Mouse (Mus musculus) heart, embryonic 10.5 days (tissue): ENCODE data around the gene Tnr. TPM values are rescaled to one million over a fixed set of nuclear protein-coding genes. Genes with fewer than 3 reads are reported as not detected.

Experiments used
- DNase-seq: peaks from one replicate; pipeline ENCODE4 v3.0.0-alpha.2; 2017; ENCODE audit warnings: low spot score
- H3K27ac ChIP-seq: fragments of 300-500 bp; sonication (generic); 2 replicates; pipeline ENCODE4 v1.5.1; 2016; ENCODE audit warnings: mild to moderate bottlenecking
- H3K27me3 ChIP-seq: fragments of 300-500 bp; sonication (generic); 2 replicates; pipeline ENCODE4 v1.6.1; 2016; ENCODE audit warnings: mild to moderate bottlenecking; ENCODE audit not compliant: poor library complexity, insufficient read depth, severe bottlenecking
- H3K36me3 ChIP-seq: fragments of 300-500 bp; sonication (generic); 2 replicates; pipeline ENCODE4 v1.6.1; 2016; ENCODE audit warnings: mild to moderate bottlenecking, moderate library complexity
- H3K4me1 ChIP-seq: fragments of 300-500 bp; sonication (generic); 2 replicates; pipeline ENCODE4 v1.6.1; 2016; ENCODE audit warnings: mild to moderate bottlenecking
- H3K4me3 ChIP-seq: fragments of 300-500 bp; sonication (generic); 2 replicates; pipeline ENCODE4 v1.5.1; 2016; ENCODE audit warnings: mild to moderate bottlenecking, moderate library complexity
- H3K9me3 ChIP-seq: fragments of 300-500 bp; sonication (generic); 2 replicates; pipeline ENCODE4 v1.6.1; 2016; ENCODE audit warnings: mild to moderate bottlenecking, moderate library complexity
- WGBS: fragments of 180-500 bp; shearing (Covaris S2); methylation state at CpG from one replicate; pipeline ENCODE4 v1.1.7; 2016; 5-methylcytosine and 5-hydroxymethylcytosine counted together
- polyA plus RNA-seq: library from polyadenylated mRNA; unstranded; fragments of >200 nt; fragmentation: Nextera tagmentation; extraction: Ambion mirVana; gene quantifications from 2 replicates; pipeline ENCODE4 v1.2.1, GENCODE M21; 2016

Tnr gene
- polyA plus RNA-seq, 1 experiment from 2014 or later, result 0.04 TPM

GRCm38 (mm10) chr1:159614644-159615431 is 91.3 kb downstream of the Tnr start:
- Histone ChIP-seq H3K4me3 (no peak overlapping the region), H3K36me3 (no peaks in the 10 kb centered on the region), H3K27ac (no peak overlapping the region), H3K27me3 (no peaks in the 10 kb centered on the region), H3K4me1 (no peaks in the 10 kb centered on the region), H3K9me3 (no peaks in the 10 kb centered on the region)
- WGBS, result 63% methylated on average over 16 of the region's 16 CpGs
- DNase-seq, result no peak

DNA sequence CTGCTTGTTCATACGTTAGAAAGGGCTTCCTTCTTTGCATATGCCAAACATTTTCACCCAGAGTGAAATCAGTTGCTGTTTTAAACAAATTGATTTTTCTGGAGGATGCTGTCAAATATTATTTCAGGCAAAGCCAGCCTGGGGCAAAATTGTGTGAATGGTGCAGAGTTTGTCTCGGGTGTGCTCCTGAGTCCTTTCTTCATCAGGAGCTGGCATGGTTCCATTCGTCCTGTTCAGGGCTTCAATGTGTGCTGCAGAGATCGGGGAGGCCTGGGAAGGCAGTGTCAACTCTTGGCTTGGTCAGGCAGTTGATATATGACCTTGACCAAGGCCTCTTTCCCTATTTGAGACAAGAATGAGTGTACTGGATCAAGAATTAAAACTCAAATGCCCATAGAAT is 92.1 kb downstream of the Tnr start:
- Histone ChIP-seq H3K27me3 (no peaks in the 10 kb centered on the region), H3K4me3 (no peak overlapping the region), H3K27ac (no peak overlapping the region), H3K36me3 (no peaks in the 10 kb centered on the region), H3K4me1 (no peaks in the 10 kb centered on the region), H3K9me3 (no peaks in the 10 kb centered on the region)
- DNase-seq, result no peak
- WGBS, result 72% methylated on average over 4 of the region's 4 CpGs

- Histone ChIP-seq H3K4me3 (no peak overlapping the region), H3K27ac (no peak overlapping the region), H3K4me1 (no peaks in the 10 kb centered on the region), H3K36me3 (no peaks in the 10 kb centered on the region), H3K9me3 (no peaks in the 10 kb centered on the region), H3K27me3 (no peaks in the 10 kb centered on the region)
- 60% methylated on average over 2 of the region's 2 CpGs for WGBS
- no peak for DNase-seq
These were observed 95.6 kb downstream of the Tnr start for GRCm38 (mm10) chr1:159619205-159619604.

GRCm38 (mm10) chr1:159621321-159621720 is 97.8 kb downstream of the Tnr start:
- WGBS, result 45% methylated on average over 1 of the region's 1 CpGs

DNA sequence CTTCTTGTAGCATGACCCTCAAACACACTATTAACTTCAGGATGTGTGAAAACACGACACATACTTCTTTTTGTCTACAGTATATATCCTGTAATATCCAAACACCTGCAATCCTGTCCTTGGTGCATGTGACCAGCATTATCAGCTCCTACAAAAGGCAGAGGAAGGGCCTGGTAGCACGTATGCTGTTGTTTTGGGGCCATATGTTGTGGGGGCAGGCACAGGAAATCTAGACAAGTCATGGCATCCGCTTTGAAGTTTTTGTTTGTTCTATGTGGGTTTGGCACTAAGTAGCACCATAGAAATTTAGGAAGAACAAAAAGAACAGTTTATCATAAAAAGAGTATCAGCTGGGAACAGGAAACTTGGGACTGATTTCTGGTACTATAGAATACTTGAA is 105.5 kb downstream of the Tnr start:
- WGBS, result 76% methylated on average over 3 of the region's 3 CpGs

More at GRCm38 (mm10) chr1:159621321-159621720, 97.8 kb downstream of the Tnr start:
- Histone ChIP-seq H3K36me3 (no peaks in the 10 kb centered on the region), H3K4me1 (no peaks in the 10 kb centered on the region), H3K27ac (no peak overlapping the region), H3K4me3 (no peak overlapping the region), H3K9me3 (no peaks in the 10 kb centered on the region), H3K27me3 (no peaks in the 10 kb centered on the region)
- DNase-seq, result no peak

GRCm38 (mm10) chr1:159629822-159630589 is 106.4 kb downstream of the Tnr start:
- H3K4me3 ChIP-seq, result no peak overlapping the region
- no peak overlapping the region for H3K27ac ChIP-seq
- DNase-seq, result no peak
- H3K36me3 ChIP-seq, result no peaks in the 10 kb centered on the region
- WGBS, result 73% methylated on average over 5 of the region's 5 CpGs
- H3K9me3 ChIP-seq, result no peaks in the 10 kb centered on the region
- H3K27me3 ChIP-seq, result no peaks in the 10 kb centered on the region
- no peaks in the 10 kb centered on the region for H3K4me1 ChIP-seq

More for the DNA sequence above, 105.5 kb downstream of the Tnr start:
- H3K9me3 ChIP-seq, result no peaks in the 10 kb centered on the region
- H3K4me3 ChIP-seq, result no peak overlapping the region
- no peaks in the 10 kb centered on the region for H3K4me1 ChIP-seq
- H3K27me3 ChIP-seq, result no peaks in the 10 kb centered on the region
- H3K27ac ChIP-seq, result no peak overlapping the region
- H3K36me3 ChIP-seq, result no peaks in the 10 kb centered on the region
- no peak for DNase-seq

- H3K4me3 ChIP-seq, result no peak overlapping the region
- no peaks in the 10 kb centered on the region for H3K36me3 ChIP-seq
- H3K9me3 ChIP-seq, result no peaks in the 10 kb centered on the region
- H3K4me1 ChIP-seq, result no peaks in the 10 kb centered on the region
- no peaks in the 10 kb centered on the region for H3K27me3 ChIP-seq
- H3K27ac ChIP-seq, result no peak overlapping the region
- WGBS, result 66% methylated on average over 3 of the region's 3 CpGs
- DNase-seq, result no peak
These were observed 109.0 kb downstream of the Tnr start for GRCm38 (mm10) chr1:159632558-159632957.

DNA sequence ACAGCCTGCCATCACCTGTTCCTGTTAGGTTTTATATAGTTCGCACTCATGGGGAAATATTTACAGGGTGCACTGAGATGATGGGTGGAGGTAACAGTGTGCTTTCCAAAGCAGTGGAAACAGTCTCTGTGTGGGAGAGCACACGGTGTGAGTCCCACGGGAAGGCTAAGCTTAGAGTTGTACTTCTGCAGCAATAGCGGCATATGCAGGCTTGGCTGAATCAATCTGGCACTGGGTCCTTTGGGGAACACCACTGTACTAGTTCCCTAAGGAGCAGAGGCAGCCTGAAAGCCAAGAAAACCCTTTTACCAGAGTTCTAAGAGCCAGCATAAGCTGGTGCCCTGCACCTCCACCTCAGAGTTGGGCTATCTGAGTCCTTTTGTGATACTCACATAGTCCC is 115.8 kb downstream of the Tnr start:
- Histone ChIP-seq H3K9me3 (no peaks in the 10 kb centered on the region), H3K27ac (no peak overlapping the region), H3K27me3 (no peaks in the 10 kb centered on the region), H3K36me3 (no peaks in the 10 kb centered on the region), H3K4me3 (no peak overlapping the region), H3K4me1 (no peaks in the 10 kb centered on the region)
- DNase-seq, result no peak
- 85% methylated on average over 4 of the region's 4 CpGs for WGBS

GRCm38 (mm10) chr1:159645719-159646118 is 122.2 kb downstream of the Tnr start:
- Histone ChIP-seq H3K27ac (no peak overlapping the region), H3K36me3 (no peaks in the 10 kb centered on the region), H3K4me3 (no peak overlapping the region), H3K4me1 (no peaks in the 10 kb centered on the region), H3K27me3 (no peaks in the 10 kb centered on the region), H3K9me3 (no peaks in the 10 kb centered on the region)
- 78% methylated on average over 4 of the region's 4 CpGs for WGBS
- no peak for DNase-seq

GRCm38 (mm10) chr1:159650486-159650885 is 126.9 kb downstream of the Tnr start:
- WGBS, result 56% methylated on average over 4 of the region's 4 CpGs
- H3K36me3 ChIP-seq, result no peaks in the 10 kb centered on the region
- no peak for DNase-seq
- no peaks in the 10 kb centered on the region for H3K9me3 ChIP-seq
- no peak overlapping the region for H3K4me3 ChIP-seq
- H3K27ac ChIP-seq, result no peak overlapping the region
- H3K27me3 ChIP-seq, result no peaks in the 10 kb centered on the region
- H3K4me1 ChIP-seq, result no peaks in the 10 kb centered on the region

- Histone ChIP-seq H3K4me3 (no peak overlapping the region), H3K36me3 (no peaks in the 10 kb centered on the region), H3K27ac (no peak overlapping the region), H3K27me3 (no peaks in the 10 kb centered on the region), H3K9me3 (no peaks in the 10 kb centered on the region), H3K4me1 (no peaks in the 10 kb centered on the region)
- WGBS, result 69% methylated on average over 3 of the region's 3 CpGs
- DNase-seq, result no peak
These were observed 131.7 kb downstream of the Tnr start for GRCm38 (mm10) chr1:159655241-159655640.

DNA sequence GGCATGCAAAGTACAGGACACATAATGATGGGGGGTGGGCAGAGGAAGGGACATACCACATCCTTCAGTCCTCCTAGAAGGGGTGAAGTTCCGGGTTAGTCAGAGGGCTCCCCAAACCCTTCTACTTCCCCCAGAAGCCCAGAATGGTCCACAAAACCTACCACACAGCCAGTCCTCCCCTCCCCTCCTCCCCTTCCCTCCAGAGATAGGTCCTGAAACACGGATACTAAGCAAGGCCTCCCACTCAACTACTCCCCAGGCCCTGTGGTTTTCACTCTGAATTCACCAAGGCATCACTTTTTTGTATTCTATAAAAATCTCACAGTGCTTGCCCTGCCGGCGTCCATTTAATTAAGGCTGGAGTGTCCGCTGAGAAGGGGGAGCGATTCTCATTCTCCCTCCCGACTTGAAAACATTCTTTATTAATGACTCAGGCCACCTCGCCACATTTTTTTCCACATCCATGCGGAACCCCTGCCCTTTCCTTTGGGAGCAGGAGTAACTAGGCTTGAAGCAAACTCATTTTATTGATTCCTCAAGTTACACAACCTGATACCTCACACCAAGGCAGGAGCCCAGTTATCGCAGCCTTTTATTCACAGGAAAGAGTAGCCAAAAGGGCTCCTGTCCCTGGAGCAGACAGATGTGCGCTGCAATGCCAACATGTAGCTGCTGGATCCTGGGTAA is 134.4 kb downstream of the Tnr start:
- Histone ChIP-seq H3K4me3 (no peak overlapping the region), H3K36me3 (no peaks in the 10 kb centered on the region), H3K27me3 (no peaks in the 10 kb centered on the region), H3K27ac (no peak overlapping the region), H3K4me1 (peaks cover 8% of the 10 kb centered on the region), H3K9me3 (no peaks in the 10 kb centered on the region)
- WGBS, result 57% methylated on average over 11 of the region's 11 CpGs
- DNase-seq, result no peak
